Comparison of ENCODE assay signal across 8 mouse cellular contexts in genomic region chr17:30612075-30612859, GRCm38 (mm10). TPM values are rescaled to one million over a fixed set of nuclear protein-coding genes. Genes with fewer than 3 reads are reported as not detected.
DNase-seq lines count a peak whose midpoint lies in the region; ATAC-seq and TF ChIP-seq lines count a peak whose summit lies in the region.

No protein-coding gene starts in this region.

- no peaks in the 10 kb centered on the region for H3K36me3 ChIP-seq in kidney, embryonic 14.5 days (ENCODE audit: control insufficient read depth, insufficient read depth, low read length)
- H3K36me3 ChIP-seq in limb, embryonic 15.5 days, result no peaks in the 10 kb centered on the region

- under 1% methylated on average over 34 of the region's 34 CpGs for WGBS in kidney, embryonic 14.5 days
- 0% methylated on average over 34 of the region's 34 CpGs for WGBS in limb, embryonic 15.5 days

- peak overlapping the region; percentile 15; the same call in 1 of the 2 replicates for H3K27ac ChIP-seq in bone marrow macrophage, adult 2 months (ENCODE audit: insufficient read depth, low read depth, low read length)
- H3K27ac ChIP-seq in embryonic fibroblast, embryonic 13.5 days (ENCODE audit: insufficient read depth, low read length), result peak overlapping the region; percentile 37
- H3K27ac ChIP-seq in kidney, embryonic 14.5 days (ENCODE audit: low read depth, low read length), result peak overlapping the region; percentile 63
- peak overlapping the region; percentile 89 for H3K27ac ChIP-seq in limb, embryonic 15.5 days

- H3K9me3 ChIP-seq in kidney, embryonic 14.5 days (ENCODE audit: control insufficient read depth, low read length), result no peaks in the 10 kb centered on the region
- no peaks in the 10 kb centered on the region for H3K9me3 ChIP-seq in limb, embryonic 15.5 days

- H3K9ac ChIP-seq in kidney, embryonic 14.5 days (ENCODE audit: low read depth, low read length), result peak overlapping the region; percentile 65
- peak overlapping the region; percentile 79 for H3K9ac ChIP-seq in limb, embryonic 15.5 days

- peak; percentile 99 for ATAC-seq in kidney, embryonic 14.5 days (ENCODE audit: low FRiP score, low TSS enrichment)
- peak; percentile 98 for ATAC-seq in limb, embryonic 15.5 days (ENCODE audit: insufficient number of reproducible peaks, low FRiP score, low TSS enrichment, low read depth)

- H3K4me3 ChIP-seq in bone marrow macrophage, adult 2 months (ENCODE audit: insufficient read depth, low read length), result peak overlapping the region; percentile 74
- peak overlapping the region; percentile 80 for H3K4me3 ChIP-seq in embryonic fibroblast, embryonic 13.5 days (ENCODE audit: insufficient read depth, low read length)
- H3K4me3 ChIP-seq in kidney, embryonic 14.5 days (ENCODE audit: low read length), result peak overlapping the region; percentile 58
- H3K4me3 ChIP-seq in limb, embryonic 15.5 days, result peak overlapping the region; percentile 72

- no peaks in the 10 kb centered on the region for H3K27me3 ChIP-seq in kidney, embryonic 14.5 days (ENCODE audit: control insufficient read depth, insufficient read depth, low read length)
- no peaks in the 10 kb centered on the region for H3K27me3 ChIP-seq in limb, embryonic 15.5 days

- H3K4me1 ChIP-seq in bone marrow macrophage, adult 2 months (ENCODE audit: control insufficient read depth, insufficient read depth, low read length), result peaks cover 7% of the 10 kb centered on the region
- H3K4me1 ChIP-seq in embryonic fibroblast, embryonic 13.5 days (ENCODE audit: control insufficient read depth, insufficient read depth, low read length), result peaks cover 8% of the 10 kb centered on the region
- H3K4me1 ChIP-seq in kidney, embryonic 14.5 days (ENCODE audit: control insufficient read depth, insufficient read depth, low read length), result peaks cover 11% of the 10 kb centered on the region
- peaks cover 28% of the 10 kb centered on the region for H3K4me1 ChIP-seq in limb, embryonic 15.5 days

- H3K4me2 ChIP-seq in kidney, embryonic 14.5 days (replicated peaks; ENCODE audit: low read depth, low read length), result peak overlapping the region; percentile 55
- H3K4me2 ChIP-seq in limb, embryonic 15.5 days, result peak overlapping the region; percentile 51

- DNase-seq in 416B (ENCODE audit: low read depth), result peak; percentile 98
- DNase-seq in heart, adult 9 months (ENCODE audit: low spot score in 2 of 2), result peak; percentile 100
- DNase-seq in monocyte, adult 2 months (ENCODE audit: low read depth in 1 of 2, low spot score in 2 of 2), result peak; percentile 94 to 96
- peak; percentile 99 for DNase-seq in spleen, postnatal 36 days (ENCODE audit: low spot score in 2 of 2)

- no peak for TF ChIP-seq POLR2A in bone marrow macrophage, adult 2 months (IDR thresholded peaks at IDR 0.05; ENCODE audit: borderline replicate concordance, low read depth, low read length)
- TF ChIP-seq POLR2A in embryonic fibroblast, embryonic 13.5 days (IDR thresholded peaks at IDR 0.05; ENCODE audit: low read depth, low read length), result peak; percentile 84

- TF ChIP-seq CTCF in bone marrow macrophage, adult 2 months (IDR thresholded peaks at IDR 0.05; ENCODE audit: low read depth, low read length), result no peak
- TF ChIP-seq CTCF in embryonic fibroblast, embryonic 13.5 days (IDR thresholded peaks at IDR 0.05; ENCODE audit: borderline replicate concordance, insufficient read depth, low read length), result no peak

RNA-seq across cellular contexts. Expression of gene Dnah8, which starts 11.9 kb away (rescaled TPM):
- polyA plus RNA-seq in bone marrow macrophage, adult 2 months (2012; ENCODE audit: insufficient read depth, insufficient read length, missing spikeins), result 0.64 and 0.69 TPM in 2 replicates
- polyA plus RNA-seq in embryonic fibroblast, embryonic 13.5 days (2011; ENCODE audit: insufficient read length, low read depth, missing spikeins), result 0.92 and 1.7 TPM in 2 replicates
- 0.57 and 0.61 TPM in 2 replicates for polyA plus RNA-seq in kidney, embryonic 14.5 days (2014; fragmentation: Nextera tagmentation; extraction: Ambion mirVana)
- polyA plus RNA-seq in limb, embryonic 15.5 days (2015; fragmentation: Nextera tagmentation; extraction: Ambion mirVana), result 1.3 and 1.4 TPM in 2 replicates

RNA-seq across cellular contexts. Expression of gene Glo1, which starts 14.4 kb away (rescaled TPM):
- 46.4 and 53.3 TPM in 2 replicates for polyA plus RNA-seq in bone marrow macrophage, adult 2 months (2012; ENCODE audit: insufficient read depth, insufficient read length, missing spikeins)
- polyA plus RNA-seq in embryonic fibroblast, embryonic 13.5 days (2011; ENCODE audit: insufficient read length, low read depth, missing spikeins), result 117 and 124 TPM in 2 replicates
- 233 and 242 TPM in 2 replicates for polyA plus RNA-seq in kidney, embryonic 14.5 days (2014; fragmentation: Nextera tagmentation; extraction: Ambion mirVana)
- 186 TPM in 2 replicates for polyA plus RNA-seq in limb, embryonic 15.5 days (2015; fragmentation: Nextera tagmentation; extraction: Ambion mirVana)

RNA-seq across cellular contexts. Expression of gene Btbd9, which starts 36.0 kb away (rescaled TPM):
- polyA plus RNA-seq in bone marrow macrophage, adult 2 months (2012; ENCODE audit: insufficient read depth, insufficient read length, missing spikeins), result 22.9 and 26.0 TPM in 2 replicates
- 14.9 and 21.3 TPM in 2 replicates for polyA plus RNA-seq in embryonic fibroblast, embryonic 13.5 days (2011; ENCODE audit: insufficient read length, low read depth, missing spikeins)
- 34.1 and 52.5 TPM in 2 replicates for polyA plus RNA-seq in kidney, embryonic 14.5 days (2014; fragmentation: Nextera tagmentation; extraction: Ambion mirVana)
- 54.5 and 55.0 TPM in 2 replicates for polyA plus RNA-seq in limb, embryonic 15.5 days (2015; fragmentation: Nextera tagmentation; extraction: Ambion mirVana)

Comparison
In these comparisons a context has a peak if more than half of its experiments do, and no peak if none do; other contexts are left out.
1. Peak in every context shown above with its lines: DNase-seq, ATAC-seq, H3K4me3 ChIP-seq and H3K27ac ChIP-seq.
2. H3K27ac ChIP-seq: peak in every context shown above with its lines; median percentile 89 in limb, embryonic 15.5 days; 63 in kidney, embryonic 14.5 days; 37 in embryonic fibroblast, embryonic 13.5 days; 15 in bone marrow macrophage, adult 2 months.